Mouse (Mus musculus) small intestine, adult 2 months (tissue): ENCODE data around the gene Kdm5c.

Experiments used
- CTCF ChIP-seq: fragments of 200-500 bp; IDR thresholded peaks from 2 replicates; pipeline ENCODE4 v1.5.1; 2012; ENCODE audit warnings: low read depth, mild to moderate bottlenecking, control low read depth, inconsistent platforms, low read length, moderate library complexity, mixed read lengths; ENCODE audit not compliant: insufficient replicate concordance, insufficient read length; ENCODE audit errors: extremely low read depth
- POLR2A ChIP-seq: fragments of 200-500 bp; IDR thresholded peaks from 2 replicates; pipeline ENCODE4 v1.6.1; 2012; ENCODE audit warnings: low read depth, mild to moderate bottlenecking, control low read depth, inconsistent platforms, low read length, moderate library complexity

DNA sequence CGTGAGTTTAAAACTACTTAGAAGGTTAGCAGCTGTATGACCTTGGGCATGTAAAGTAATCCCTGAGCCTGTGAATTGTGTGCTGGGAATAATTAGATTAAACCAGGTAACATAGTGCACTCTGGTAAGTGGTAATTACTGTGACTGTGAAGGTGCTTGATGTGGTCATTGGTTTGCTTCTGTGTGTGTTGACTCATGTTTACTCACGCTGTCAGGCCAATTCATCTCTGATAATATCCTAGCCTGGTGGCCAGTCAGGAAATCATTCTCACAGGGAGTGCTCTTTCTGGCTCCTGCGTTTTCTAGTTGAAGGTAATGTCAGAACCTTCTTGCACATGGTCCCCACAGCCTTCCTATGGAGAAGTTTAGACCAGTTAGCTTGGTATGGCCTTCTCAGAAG, 1.3 kb downstream of the Kdm5c start:
- TF ChIP-seq POLR2A (no peak), CTCF (no peak)
